Mouse (Mus musculus) heart, embryonic 13.5 days (tissue): Measurements from ENCODE around the gene Rrad. TPM values are rescaled to one million over a fixed set of nuclear protein-coding genes. Genes with fewer than 3 reads are reported as not detected.
"Not testable (repeated sequence)": the region's sequence is repeated elsewhere in the genome, so short reads cannot be mapped to it uniquely, and the experiment has no call there.

ENCODE experiments used
- ATAC-seq: fragments of 200-750 bp; cut with Nextera tagmentation; 2 replicates; pipeline ENCODE4 v1.8.0; 2017; ENCODE audit warnings: moderate TSS enrichment; ENCODE audit not compliant: insufficient number of reproducible peaks, low FRiP score, low TSS enrichment; ENCODE audit errors: extremely low read depth
- H3K27ac ChIP-seq: fragments of 300-500 bp; sonication (generic); replicated peaks from 2 replicates; pipeline ENCODE4 v1.5.1; 2015; ENCODE audit warnings: moderate library complexity, mild to moderate bottlenecking, inconsistent platforms
- H3K27me3 ChIP-seq: fragments of 300-500 bp; sonication (generic); replicated peaks from 2 replicates; pipeline ENCODE4 v1.6.1; 2015; ENCODE audit warnings: mild to moderate bottlenecking, inconsistent platforms
- H3K36me3 ChIP-seq: fragments of 300-500 bp; sonication (generic); 2 replicates; pipeline ENCODE4 v1.6.1; 2015; ENCODE audit warnings: mild to moderate bottlenecking, inconsistent platforms
- H3K4me1 ChIP-seq: fragments of 300-500 bp; sonication (generic); 2 replicates; pipeline ENCODE4 v1.6.1; 2015; ENCODE audit warnings: inconsistent platforms
- H3K4me2 ChIP-seq: fragments of 300-500 bp; sonication (generic); 2 replicates; pipeline ENCODE4 v1.6.1; 2015; ENCODE audit warnings: inconsistent platforms, mild to moderate bottlenecking, moderate library complexity
- H3K4me3 ChIP-seq: fragments of 300-500 bp; sonication (generic); 2 replicates; pipeline ENCODE4 v1.5.1; 2015; ENCODE audit warnings: moderate library complexity, mild to moderate bottlenecking, inconsistent platforms
- H3K9ac ChIP-seq: fragments of 300-500 bp; sonication (generic); 2 replicates; pipeline ENCODE4 v1.6.1; 2015; ENCODE audit warnings: inconsistent platforms, mild to moderate bottlenecking, moderate library complexity
- H3K9me3 ChIP-seq: fragments of 300-500 bp; sonication (generic); 2 replicates; pipeline ENCODE4 v1.6.1; 2016; ENCODE audit warnings: inconsistent platforms
- WGBS: fragments of 180-500 bp; shearing (Covaris S2); methylation state at CpG from one replicate; pipeline ENCODE4 v1.1.7; 2015; ENCODE audit warnings: mixed read lengths; 5-methylcytosine and 5-hydroxymethylcytosine counted together
- polyA plus RNA-seq: library from polyadenylated mRNA; unstranded; fragments of >200 nt; fragmentation: Nextera tagmentation; extraction: Ambion mirVana; gene quantifications from 2 replicates; pipeline ENCODE4 v1.2.1, GENCODE M21; 2015

Gene Rrad
- 285 and 323 TPM in 2 replicates for polyA plus RNA-seq

GRCm38 (mm10) chr8:104630981-104631663 lies at the start of gene Rrad:
Rrad (minus strand) TSS chr8:104631327.
- Histone ChIP-seq H3K27ac (peak within 1 kb of the TSS; percentile 95), H3K9ac (peak within 1 kb of the TSS; percentile 97), H3K4me2 (peak within 1 kb of the TSS; percentile 79), H3K36me3 (peaks cover 44% of the 10 kb centered on the region), H3K9me3 (no peaks in the 10 kb centered on the region), H3K4me1 (peaks cover 55% of the 10 kb centered on the region), H3K27me3 (no peaks in the 10 kb centered on the region; the same call in 1 of the 2 replicates), H3K4me3 (peak within 1 kb of the TSS; percentile 85)
- WGBS, result 1% methylated on average over 27 of the region's 28 CpGs
- peak; percentile 63; the same call in 1 of the 2 replicates for ATAC-seq

DNA sequence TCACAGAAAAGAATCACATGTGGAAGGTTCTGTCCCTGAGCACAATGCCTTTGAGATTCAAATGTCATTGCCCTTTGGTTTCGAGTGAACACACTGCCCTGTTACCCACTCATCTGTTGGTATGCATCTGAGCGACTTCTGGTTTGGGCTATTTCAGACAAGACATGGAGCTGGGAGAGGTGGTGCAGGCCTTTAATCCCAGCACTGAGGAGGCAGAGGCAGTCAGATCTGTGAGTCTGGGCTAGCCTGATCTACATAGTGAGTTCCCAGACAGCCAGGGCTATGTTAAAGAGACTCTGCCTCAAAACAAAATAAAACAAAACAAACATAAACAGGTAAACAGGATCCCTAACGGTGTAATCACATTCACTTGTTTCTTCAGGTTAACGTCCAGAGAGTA lies 24.5 kb upstream of the Rrad start:
- H3K9me3 ChIP-seq, result no peaks in the 10 kb centered on the region
- ATAC-seq, result no peak
- H3K27ac ChIP-seq, result no peak overlapping the region
- no peak overlapping the region for H3K9ac ChIP-seq
- H3K36me3 ChIP-seq, result no peaks in the 10 kb centered on the region
- 66% methylated on average over 4 of the region's 4 CpGs for WGBS
- no peak overlapping the region for H3K4me2 ChIP-seq
- H3K4me3 ChIP-seq, result no peak overlapping the region
- no peaks in the 10 kb centered on the region for H3K4me1 ChIP-seq
- H3K27me3 ChIP-seq, result peaks cover 5% of the 10 kb centered on the region; the same call in 1 of the 2 replicates

- H3K4me2 ChIP-seq, result no peak overlapping the region
- no peak overlapping the region for H3K27ac ChIP-seq
- WGBS, result 5% methylated on average over 3 of the region's 3 CpGs
- no peak overlapping the region for H3K4me3 ChIP-seq
- no peaks in the 10 kb centered on the region for H3K36me3 ChIP-seq
- peaks cover 5% of the 10 kb centered on the region; the same call in 1 of the 2 replicates for H3K27me3 ChIP-seq
- no peaks in the 10 kb centered on the region for H3K9me3 ChIP-seq
- no peaks in the 10 kb centered on the region for H3K4me1 ChIP-seq
- no peak for ATAC-seq
- H3K9ac ChIP-seq, result no peak overlapping the region
These were observed 23.9 kb upstream of the Rrad start for GRCm38 (mm10) chr8:104654984-104655383.

- H3K9ac ChIP-seq, H3K4me2 ChIP-seq, H3K27ac ChIP-seq, H3K4me3 ChIP-seq, H3K27me3 ChIP-seq, H3K9me3 ChIP-seq, ATAC-seq: not testable (repeated sequence)
- H3K4me1 ChIP-seq, result peaks cover 20% of the 10 kb centered on the region
- WGBS, result 51% methylated on average over 3 of the region's 3 CpGs
- H3K36me3 ChIP-seq, result peaks cover 11% of the 10 kb centered on the region
These were observed 13.1 kb upstream of the Rrad start for GRCm38 (mm10) chr8:104644187-104644586.

DNA sequence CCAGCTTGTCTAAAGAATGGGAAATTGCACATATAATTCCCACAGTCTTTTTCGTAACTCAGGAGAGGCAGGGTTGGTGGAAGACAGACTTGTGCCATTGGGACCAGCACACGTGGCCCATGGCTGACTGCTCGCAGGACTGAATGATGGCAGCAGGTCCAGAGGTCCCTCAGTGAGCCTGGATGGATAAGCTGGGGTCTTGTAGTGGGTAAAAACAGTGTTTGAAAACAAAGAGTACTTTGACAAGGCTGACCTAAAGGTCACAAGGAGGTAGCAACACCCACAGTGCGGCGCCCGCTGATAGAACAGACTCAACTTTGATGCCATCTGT lies 11.2 kb upstream of the Rrad start:
- Histone ChIP-seq H3K9me3 (no peaks in the 10 kb centered on the region), H3K27ac (peak overlapping the region; percentile 83), H3K4me1 (peaks cover 20% of the 10 kb centered on the region), H3K4me2 (peak overlapping the region; percentile 88), H3K4me3 (peak overlapping the region; percentile 95), H3K9ac (peak overlapping the region; percentile 95), H3K27me3 (no peaks in the 10 kb centered on the region), H3K36me3 (peaks cover 29% of the 10 kb centered on the region)
- no peak for ATAC-seq
- WGBS, result 71% methylated on average over 6 of the region's 6 CpGs

DNA sequence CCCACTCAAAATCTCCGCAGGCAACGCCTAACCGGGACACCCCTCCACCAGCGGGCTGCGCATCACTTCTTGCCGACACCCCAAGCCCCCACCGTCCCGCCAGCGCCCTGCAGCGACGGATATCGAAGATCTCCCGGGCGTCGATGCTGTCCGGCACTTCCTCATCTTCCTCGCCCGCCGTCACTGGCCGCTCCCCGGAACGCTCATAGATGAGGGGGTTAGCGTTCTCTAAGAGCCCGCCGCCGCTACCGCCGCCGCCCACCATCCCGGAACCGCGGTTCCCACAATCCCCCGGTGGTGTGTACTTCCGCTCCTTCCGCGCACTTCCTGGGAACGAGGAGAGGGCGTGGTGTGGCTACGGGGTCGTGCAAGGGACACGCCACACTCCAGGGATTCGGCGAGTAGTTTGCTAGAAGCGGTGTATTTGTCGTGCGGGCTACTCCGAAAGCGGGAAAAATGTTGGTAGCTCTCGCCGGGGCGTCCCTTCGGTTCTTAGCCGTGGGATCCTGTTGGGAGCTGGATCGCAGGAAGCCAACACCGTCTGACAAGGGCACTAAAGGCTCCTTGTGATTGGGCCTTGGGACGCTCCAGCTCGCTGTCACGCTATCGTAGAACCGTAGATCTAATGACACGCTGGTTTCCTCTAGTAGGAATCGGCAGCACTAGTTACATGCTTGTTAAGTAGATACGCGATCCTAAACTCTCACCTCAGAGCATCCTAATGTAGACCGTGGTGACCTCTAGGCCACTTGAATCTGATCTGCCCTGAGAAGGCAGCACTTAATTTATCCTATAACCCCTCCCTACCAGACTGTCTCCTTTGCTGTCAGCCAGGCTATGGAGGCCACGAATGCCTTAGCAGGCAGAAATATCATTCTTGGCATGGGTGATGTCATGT lies 10.5 kb upstream of the Rrad start, which contains the start of gene Ciao2b:
TSS of gene Ciao2b (minus strand) at position 540 of the 898 bp plus-strand sequence.
- Histone ChIP-seq H3K27me3 (no peaks in the 10 kb centered on the region), H3K36me3 (peaks cover 34% of the 10 kb centered on the region), H3K4me3 (peak within 1 kb of the TSS; percentile 95), H3K27ac (peak within 1 kb of the TSS; percentile 83), H3K9ac (peak within 1 kb of the TSS; percentile 95), H3K4me1 (peaks cover 20% of the 10 kb centered on the region), H3K4me2 (peak within 1 kb of the TSS; percentile 88), H3K9me3 (no peaks in the 10 kb centered on the region)
- under 1% methylated on average over 66 of the region's 66 CpGs for WGBS
- peak; percentile 78; the same call in 1 of the 2 replicates for ATAC-seq

DNA sequence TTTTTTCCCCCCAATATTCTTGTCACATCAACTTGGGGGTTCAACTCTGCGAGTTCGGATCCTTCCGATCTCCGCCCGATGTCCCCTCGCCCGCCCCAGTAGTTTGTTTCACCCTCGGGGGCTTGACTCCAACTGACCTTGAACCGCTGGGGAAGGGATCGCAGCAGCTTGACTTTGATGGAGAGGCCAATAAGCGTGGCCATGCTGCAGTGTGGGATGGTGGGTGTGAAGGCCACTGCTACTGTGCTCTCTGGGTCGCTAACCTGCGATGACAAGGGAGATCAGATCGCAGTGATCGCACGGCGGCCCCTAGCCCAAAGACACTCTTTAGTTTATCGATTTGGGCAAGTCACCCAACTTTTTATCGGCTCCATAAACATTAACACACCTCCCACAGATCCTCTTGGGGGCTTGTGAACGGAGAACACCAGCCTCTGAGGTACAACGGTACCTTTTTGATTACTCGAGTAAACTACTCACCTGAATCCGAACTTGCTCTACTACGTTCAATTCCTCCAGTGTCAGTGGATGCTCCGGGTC lies 9.8 kb upstream of the Rrad start:
- H3K4me2 ChIP-seq, result peak overlapping the region; percentile 88
- peak overlapping the region; percentile 95 for H3K9ac ChIP-seq
- 6% methylated on average over 25 of the region's 25 CpGs for WGBS
- H3K4me3 ChIP-seq, result peak overlapping the region; percentile 95
- H3K9me3 ChIP-seq, result no peaks in the 10 kb centered on the region
- peaks cover 20% of the 10 kb centered on the region for H3K4me1 ChIP-seq
- H3K27ac ChIP-seq, result peak overlapping the region; percentile 83
- peaks cover 41% of the 10 kb centered on the region for H3K36me3 ChIP-seq
- H3K27me3 ChIP-seq, result no peaks in the 10 kb centered on the region
- ATAC-seq, result no peak

- peaks cover 48% of the 10 kb centered on the region for H3K36me3 ChIP-seq
- H3K9me3 ChIP-seq, result no peaks in the 10 kb centered on the region
- no peaks in the 10 kb centered on the region for H3K27me3 ChIP-seq
- H3K9ac ChIP-seq, result peak overlapping the region; percentile 95
- H3K4me3 ChIP-seq, result peak overlapping the region; percentile 95
- H3K4me1 ChIP-seq, result peaks cover 20% of the 10 kb centered on the region
- WGBS, result 71% methylated on average over 7 of the region's 7 CpGs
- peak overlapping the region; percentile 88 for H3K4me2 ChIP-seq
- H3K27ac ChIP-seq, result peak overlapping the region; percentile 83
- ATAC-seq, result no peak
These were observed 9.1 kb upstream of the Rrad start for GRCm38 (mm10) chr8:104640241-104640640.

GRCm38 (mm10) chr8:104638010-104638409 lies 6.9 kb upstream of the Rrad start:
- no peaks in the 10 kb centered on the region for H3K27me3 ChIP-seq
- H3K4me1 ChIP-seq, result peaks cover 25% of the 10 kb centered on the region
- no peak overlapping the region for H3K27ac ChIP-seq
- H3K9me3 ChIP-seq, result no peaks in the 10 kb centered on the region
- H3K36me3 ChIP-seq, result peaks cover 58% of the 10 kb centered on the region
- no peak for ATAC-seq
- H3K4me3 ChIP-seq, result no peak overlapping the region
- no peak overlapping the region for H3K9ac ChIP-seq
- H3K4me2 ChIP-seq, result no peak overlapping the region
- 90% methylated on average over 6 of the region's 6 CpGs for WGBS

DNA sequence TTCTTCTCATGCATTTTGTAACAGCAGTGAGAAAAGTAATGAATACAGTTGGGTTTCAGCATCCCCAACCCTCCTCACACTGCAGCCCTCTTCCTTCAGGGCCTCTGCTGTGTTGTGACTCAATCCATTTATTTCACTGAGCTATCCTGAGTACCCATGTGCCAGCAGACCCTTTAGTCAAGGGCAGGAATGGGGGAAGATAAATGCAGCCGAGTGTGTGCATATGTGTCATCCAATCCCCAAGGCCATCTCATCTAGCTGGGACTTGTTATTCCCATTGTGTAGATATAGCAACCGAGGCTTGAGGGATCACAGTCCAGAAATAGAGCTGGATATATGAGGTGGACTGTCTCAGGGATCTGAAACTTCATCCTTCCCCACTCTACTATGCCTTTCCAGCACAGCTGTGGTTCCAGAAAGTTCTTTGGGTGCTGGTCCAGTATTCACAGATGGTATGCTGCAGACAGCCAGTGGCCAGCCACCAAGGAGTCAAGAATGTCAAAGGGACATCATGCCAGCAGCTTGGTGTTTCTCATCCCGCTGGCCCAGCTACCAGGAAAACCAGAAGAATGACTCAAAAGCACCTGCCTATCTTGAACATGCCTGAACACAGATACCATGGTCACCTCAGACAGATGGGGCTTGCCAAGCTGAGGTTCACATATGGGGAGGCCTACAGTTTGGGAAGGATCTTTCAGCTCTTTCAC lies 4.0 kb upstream of the Rrad start:
- ATAC-seq, result no peak
- no peak overlapping the region for H3K4me3 ChIP-seq
- H3K4me2 ChIP-seq, result no peak overlapping the region
- peaks cover 57% of the 10 kb centered on the region for H3K36me3 ChIP-seq
- no peak overlapping the region for H3K9ac ChIP-seq
- H3K27ac ChIP-seq, result no peak overlapping the region
- peaks cover 29% of the 10 kb centered on the region for H3K4me1 ChIP-seq
- H3K27me3 ChIP-seq, result no peaks in the 10 kb centered on the region; the same call in 1 of the 2 replicates
- H3K9me3 ChIP-seq, result no peaks in the 10 kb centered on the region
- WGBS, result 87% methylated on average over 3 of the region's 3 CpGs
